Mouse (Mus musculus): Measurements from ENCODE around the gene Polm. TPM values are rescaled to one million over a fixed set of nuclear protein-coding genes. Genes with fewer than 3 reads are reported as not detected.

The Polm gene
- polyA plus RNA-seq, 1 experiment, result 6.8 TPM

- TF ChIP-seq MYOG (IDR thresholded peaks at IDR 0.05; ENCODE audit: control insufficient read depth, extremely low read depth, insufficient read length) (no peak), CEBPB (IDR thresholded peaks at IDR 0.05; ENCODE audit: low read depth) (no peak), MAX (IDR thresholded peaks at IDR 0.05) (no peak), FOSL1 (IDR thresholded peaks at IDR 0.05; ENCODE audit: insufficient read depth, low read length, poor library complexity, severe bottlenecking) (no peak), MYOD1 (IDR thresholded peaks at IDR 0.05; ENCODE audit: control insufficient read depth, insufficient read length, low read depth) (no peak), USF1 (IDR thresholded peaks at IDR 0.05; ENCODE audit: low read depth) (no peak), CTCF (IDR thresholded peaks at IDR 0.05; ENCODE audit: control insufficient read depth, insufficient read depth, insufficient read length) (no peak)
- no peaks in the 10 kb centered on the region for H3K79me3 ChIP-seq (ENCODE audit: low read depth)
- no peaks in the 10 kb centered on the region for H3K79me2 ChIP-seq (ENCODE audit: control insufficient read depth, insufficient read depth)
- H3ac ChIP-seq (ENCODE audit: control insufficient read depth, insufficient read length, low read depth), result no peak overlapping the region
- no peaks in the 10 kb centered on the region for H3K27me3 ChIP-seq (ENCODE audit: control insufficient read depth, insufficient read depth, insufficient read length)
- H3K36me3 ChIP-seq (ENCODE audit: control insufficient read depth, insufficient read depth), result no peaks in the 10 kb centered on the region
- no peak overlapping the region for H3K4me3 ChIP-seq (ENCODE audit: insufficient read depth, poor library complexity, severe bottlenecking)
These were observed 29.9 kb downstream of the Polm start for GRCm38 (mm10) chr11:5807956-5808355.

DNA sequence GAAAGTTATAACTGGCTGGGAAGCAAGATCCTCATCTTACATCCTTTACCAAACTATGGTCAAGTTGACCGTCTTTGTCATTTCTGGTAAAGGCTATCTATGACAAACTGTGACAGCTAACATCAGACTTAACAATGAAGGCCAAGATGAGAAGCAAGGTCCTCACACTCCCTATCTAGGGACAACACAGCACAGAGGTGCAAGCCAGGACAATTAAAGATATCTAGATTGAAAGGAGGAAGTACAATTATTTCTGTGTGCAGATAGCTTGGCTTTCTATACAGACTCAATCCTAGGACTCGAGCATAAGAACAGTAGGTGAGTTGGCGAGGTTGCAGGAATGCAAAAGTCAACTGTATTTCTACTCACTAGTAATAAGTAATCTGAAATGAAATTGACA lies 32.1 kb downstream of the Polm start:
- TF ChIP-seq CTCF (IDR thresholded peaks at IDR 0.05; ENCODE audit: control insufficient read depth, insufficient read depth, insufficient read length) (no peak), USF1 (IDR thresholded peaks at IDR 0.05; ENCODE audit: low read depth) (no peak), MYOG (IDR thresholded peaks at IDR 0.05; ENCODE audit: control insufficient read depth, extremely low read depth, insufficient read length) (no peak), MAX (IDR thresholded peaks at IDR 0.05) (no peak), CEBPB (IDR thresholded peaks at IDR 0.05; ENCODE audit: low read depth) (no peak), MYOD1 (IDR thresholded peaks at IDR 0.05; ENCODE audit: control insufficient read depth, insufficient read length, low read depth) (no peak), FOSL1 (IDR thresholded peaks at IDR 0.05; ENCODE audit: insufficient read depth, low read length, poor library complexity, severe bottlenecking) (no peak)

GRCm38 (mm10) chr11:5804174-5804573 lies 33.6 kb downstream of the Polm start:
- Histone ChIP-seq H3K79me2 (ENCODE audit: control insufficient read depth, insufficient read depth) (no peaks in the 10 kb centered on the region), H3K27me3 (ENCODE audit: control insufficient read depth, insufficient read depth, insufficient read length) (no peaks in the 10 kb centered on the region), H3K36me3 (ENCODE audit: control insufficient read depth, insufficient read depth) (peaks cover 22% of the 10 kb centered on the region), H3ac (ENCODE audit: control insufficient read depth, insufficient read length, low read depth) (no peak overlapping the region), H3K79me3 (ENCODE audit: low read depth) (no peaks in the 10 kb centered on the region), H3K4me3 (ENCODE audit: insufficient read depth, poor library complexity, severe bottlenecking) (no peak overlapping the region)
- TF ChIP-seq CTCF (IDR thresholded peaks at IDR 0.05; ENCODE audit: control insufficient read depth, insufficient read depth, insufficient read length) (no peak), FOSL1 (IDR thresholded peaks at IDR 0.05; ENCODE audit: insufficient read depth, low read length, poor library complexity, severe bottlenecking) (no peak)

More for the DNA sequence above, 32.1 kb downstream of the Polm start:
- Histone ChIP-seq H3K79me2 (ENCODE audit: control insufficient read depth, insufficient read depth) (no peaks in the 10 kb centered on the region), H3K4me3 (ENCODE audit: insufficient read depth, poor library complexity, severe bottlenecking) (no peak overlapping the region), H3K27me3 (ENCODE audit: control insufficient read depth, insufficient read depth, insufficient read length) (no peaks in the 10 kb centered on the region), H3K79me3 (ENCODE audit: low read depth) (no peaks in the 10 kb centered on the region), H3ac (ENCODE audit: control insufficient read depth, insufficient read length, low read depth) (no peak overlapping the region), H3K36me3 (ENCODE audit: control insufficient read depth, insufficient read depth) (peaks cover 7% of the 10 kb centered on the region)

DNA sequence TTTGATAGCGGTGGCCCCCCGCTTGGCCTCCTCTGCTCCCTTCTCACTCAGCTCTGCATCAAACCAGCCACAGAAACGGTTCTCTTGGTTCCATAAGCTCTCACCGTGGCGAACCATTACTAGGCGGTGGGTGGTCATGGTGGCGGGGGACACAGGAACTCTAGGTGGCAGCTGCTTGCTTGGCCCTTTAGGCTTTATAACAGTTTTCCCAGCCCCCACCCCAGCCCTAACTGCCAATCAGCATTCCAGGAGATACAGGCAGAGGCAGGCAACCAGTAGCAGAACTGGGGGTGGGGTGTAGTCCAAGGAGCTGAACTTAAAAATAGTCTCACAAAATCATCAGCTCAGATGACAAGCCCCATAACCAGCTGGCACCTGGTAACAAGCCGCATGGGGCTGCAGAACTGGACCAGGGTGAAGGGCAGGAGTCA lies 34.2 kb downstream of the Polm start, which contains the start of gene Pgam2:
TSS of gene Pgam2 (minus strand) at position 183 of the 431 bp plus-strand sequence.
- no peaks in the 10 kb centered on the region for H3K79me2 ChIP-seq (ENCODE audit: control insufficient read depth, insufficient read depth)
- H3K36me3 ChIP-seq (ENCODE audit: control insufficient read depth, insufficient read depth), result peaks cover 28% of the 10 kb centered on the region
- no peak within 1 kb of the TSS for H3ac ChIP-seq (ENCODE audit: control insufficient read depth, insufficient read length, low read depth)
- TF ChIP-seq USF1 (IDR thresholded peaks at IDR 0.05; ENCODE audit: low read depth) (no peak), CEBPB (IDR thresholded peaks at IDR 0.05; ENCODE audit: low read depth) (no peak), CTCF (IDR thresholded peaks at IDR 0.05; ENCODE audit: control insufficient read depth, insufficient read depth, insufficient read length) (no peak)
- no peaks in the 10 kb centered on the region for H3K27me3 ChIP-seq (ENCODE audit: control insufficient read depth, insufficient read depth, insufficient read length)
- no peak within 1 kb of the TSS for H3K4me3 ChIP-seq (ENCODE audit: insufficient read depth, poor library complexity, severe bottlenecking)
- H3K79me3 ChIP-seq (ENCODE audit: low read depth), result no peaks in the 10 kb centered on the region

- no peaks in the 10 kb centered on the region for H3K79me2 ChIP-seq (ENCODE audit: control insufficient read depth, insufficient read depth)
- no peak overlapping the region for H3K4me3 ChIP-seq (ENCODE audit: insufficient read depth, poor library complexity, severe bottlenecking)
- no peaks in the 10 kb centered on the region for H3K27me3 ChIP-seq (ENCODE audit: control insufficient read depth, insufficient read depth, insufficient read length)
- TF ChIP-seq MYOG (IDR thresholded peaks at IDR 0.05; ENCODE audit: control insufficient read depth, extremely low read depth, insufficient read length) (no peak), USF1 (IDR thresholded peaks at IDR 0.05; ENCODE audit: low read depth) (no peak)
- no peak overlapping the region for H3ac ChIP-seq (ENCODE audit: control insufficient read depth, insufficient read length, low read depth)
- no peaks in the 10 kb centered on the region for H3K79me3 ChIP-seq (ENCODE audit: low read depth)
- peaks cover 35% of the 10 kb centered on the region for H3K36me3 ChIP-seq (ENCODE audit: control insufficient read depth, insufficient read depth)
These were observed 35.2 kb downstream of the Polm start for GRCm38 (mm10) chr11:5802457-5803217.

DNA sequence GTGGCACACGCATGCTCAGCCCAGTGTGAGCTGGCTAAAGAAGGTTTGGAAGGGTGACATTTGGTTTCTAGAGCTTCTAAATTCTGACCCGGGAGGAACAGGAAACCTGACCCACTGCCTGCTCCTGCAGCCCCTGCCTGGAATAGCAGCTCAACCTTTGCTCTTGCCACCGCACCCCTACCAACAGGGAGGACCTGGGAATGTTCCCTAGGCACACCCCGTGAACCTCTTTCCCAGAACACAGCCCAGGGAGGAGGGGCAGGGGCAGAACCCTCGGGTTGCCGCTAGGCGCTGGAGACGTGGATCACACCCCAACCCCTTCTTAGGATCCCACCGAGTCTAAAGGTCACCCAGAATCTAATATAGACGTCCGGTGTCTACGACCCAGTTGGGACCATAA lies 35.8 kb downstream of the Polm start:
- no peaks in the 10 kb centered on the region for H3K27me3 ChIP-seq (ENCODE audit: control insufficient read depth, insufficient read depth, insufficient read length)
- TF ChIP-seq CEBPB (IDR thresholded peaks at IDR 0.05; ENCODE audit: low read depth), result no peak
- no peak for TF ChIP-seq MAX (IDR thresholded peaks at IDR 0.05)
- TF ChIP-seq USF1 (IDR thresholded peaks at IDR 0.05; ENCODE audit: low read depth), result no peak
- no peak for TF ChIP-seq MYOG (IDR thresholded peaks at IDR 0.05; ENCODE audit: control insufficient read depth, extremely low read depth, insufficient read length)
- TF ChIP-seq FOSL1 (IDR thresholded peaks at IDR 0.05; ENCODE audit: insufficient read depth, low read length, poor library complexity, severe bottlenecking), result no peak
- H3K36me3 ChIP-seq (ENCODE audit: control insufficient read depth, insufficient read depth), result peaks cover 41% of the 10 kb centered on the region
- H3K79me2 ChIP-seq (ENCODE audit: control insufficient read depth, insufficient read depth), result no peaks in the 10 kb centered on the region
- H3K79me3 ChIP-seq (ENCODE audit: low read depth), result no peaks in the 10 kb centered on the region
- H3K4me3 ChIP-seq (ENCODE audit: insufficient read depth, poor library complexity, severe bottlenecking), result no peak overlapping the region
- no peak overlapping the region for H3ac ChIP-seq (ENCODE audit: control insufficient read depth, insufficient read length, low read depth)

Measured in C2C12 (cell line).